In genomic region chr9:90237232-90238062, GRCm38 (mm10) we compare ENCODE assay signal across 11 mouse cellular contexts. TPM values are rescaled to one million over a fixed set of nuclear protein-coding genes. Genes with fewer than 3 reads are reported as not detected.
A peak's percentile ranks its signal among the peaks of the same experiment; 100 is the strongest.
DNase-seq lines count a peak whose midpoint lies in the region; ATAC-seq and TF ChIP-seq lines count a peak whose summit lies in the region.
"Had no signal": no experiment of that assay in that cellular context is flagged by ENCODE, and none has a peak within 500 bp of the region (broad histone marks: within the 10 kb centered on the region; RNA-seq: fewer than 3 reads in every experiment).

No protein-coding gene starts in this region.

- no peaks in the 10 kb centered on the region for H3K9me3 ChIP-seq in kidney, embryonic 15.5 days (replicated peaks)
- H3K9me3 ChIP-seq: forebrain, embryonic 15.5 days; limb, embryonic 13.5 days had no signal

- H3K4me1 ChIP-seq in kidney, embryonic 15.5 days = no peaks in the 10 kb centered on the region
- peaks cover 60% of the 10 kb centered on the region for H3K4me1 ChIP-seq in bone marrow macrophage, adult 2 months (ENCODE audit: control insufficient read depth, insufficient read depth, low read length)
- H3K4me1 ChIP-seq: limb, embryonic 13.5 days had no signal

- no peaks in the 10 kb centered on the region for H3K27me3 ChIP-seq in kidney, embryonic 15.5 days
- H3K27me3 ChIP-seq: forebrain, embryonic 15.5 days; limb, embryonic 13.5 days had no signal

- ATAC-seq in kidney, embryonic 15.5 days (replicated peaks; ENCODE audit: low FRiP score) = peak; percentile 79
- peak; percentile 70 to 73 for ATAC-seq in hematopoietic stem cell, adult 5-6 weeks (replicated peaks in 1 of 2; ENCODE audit: insufficient read depth in 1 of 2, low FRiP score in 2 of 2, low TSS enrichment in 1 of 2, low read depth in 1 of 2, poor library complexity in 2 of 2, severe bottlenecking in 2 of 2)
- ATAC-seq in CD4-positive, CD25-positive, alpha-beta regulatory T cell, adult 4 months = no peak
- ATAC-seq: forebrain, embryonic 15.5 days had no signal

- H3K36me3 ChIP-seq in kidney, embryonic 15.5 days = peaks cover 22% of the 10 kb centered on the region; the same call in 1 of the 2 replicates
- H3K36me3 ChIP-seq: forebrain, embryonic 15.5 days had no signal

- H3K4me2 ChIP-seq in kidney, embryonic 15.5 days = no peak overlapping the region
- H3K4me2 ChIP-seq: forebrain, embryonic 15.5 days; limb, embryonic 13.5 days had no signal

- TF ChIP-seq CTCF in bone marrow macrophage, adult 2 months (IDR thresholded peaks at IDR 0.05; ENCODE audit: low read depth, low read length) = no peak

- H3K27ac ChIP-seq in kidney, embryonic 15.5 days = no peak overlapping the region
- peak overlapping the region; percentile 94 for H3K27ac ChIP-seq in bone marrow macrophage, adult 2 months (ENCODE audit: insufficient read depth, low read depth, low read length)
- H3K27ac ChIP-seq: forebrain, embryonic 15.5 days; limb, embryonic 13.5 days had no signal

- no peak overlapping the region for H3K9ac ChIP-seq in kidney, embryonic 15.5 days
- H3K9ac ChIP-seq: forebrain, embryonic 15.5 days; limb, embryonic 13.5 days had no signal

- 75% methylated on average over 9 of the region's 9 CpGs for WGBS in kidney, embryonic 15.5 days

- H3K4me3 ChIP-seq in kidney, embryonic 15.5 days (replicated peaks) = no peak overlapping the region
- no peak overlapping the region; the same call in 1 of the 2 replicates for H3K4me3 ChIP-seq in bone marrow macrophage, adult 2 months (ENCODE audit: insufficient read depth, low read length)
- H3K4me3 ChIP-seq: forebrain, embryonic 15.5 days; limb, embryonic 13.5 days had no signal

- DNase-seq in kidney, adult 8-10 months = no peak
- DNase-seq in spleen, postnatal 10 days (ENCODE audit: low spot score in 2 of 2) = peak; percentile 62 to 65
- no peak for DNase-seq in MN1 (ENCODE audit: low spot score)
- DNase-seq in layer of hippocampus, adult 9-11 months = no peak
- DNase-seq: cerebellum, adult 11 months had no signal

- TF ChIP-seq POLR2A in bone marrow macrophage, adult 2 months (IDR thresholded peaks at IDR 0.05; ENCODE audit: borderline replicate concordance, low read depth, low read length) = no peak

RNA-seq across cellular contexts. Expression of gene Tbc1d2b, which starts 33.2 kb away (rescaled TPM):
- 12.4 and 12.7 TPM in 2 replicates for polyA plus RNA-seq in kidney, embryonic 15.5 days (2015; fragmentation: Nextera tagmentation; extraction: Ambion mirVana)
- polyA plus RNA-seq in bone marrow macrophage, adult 2 months (2012; ENCODE audit: insufficient read depth, insufficient read length, missing spikeins) = 49.1 and 55.0 TPM in 2 replicates
- total RNA-seq in hematopoietic stem cell, adult 5-6 weeks (2017) = 29.5 and 30.9 TPM in 2 replicates
- polyA plus RNA-seq in CD4-positive, CD25-positive, alpha-beta regulatory T cell, adult 4 months (2017; shearing (Covaris generic)) = 10 to 100 TPM; 11.3 to 12.1 TPM

Comparison
In these comparisons a context has a peak if more than half of its experiments do, and no peak if none do; other contexts are left out.
1. DNase-seq: peak in spleen, postnatal 10 days (2 of 2); none in kidney, adult 8-10 months (0 of 2), MN1 (single experiment) and layer of hippocampus, adult 9-11 months (single experiment).